Mouse (Mus musculus) CD4-positive naive resting alpha-beta T cell, adult 57 days (primary cell): Measurements from ENCODE around the gene Gm10181. TPM values are rescaled to one million over a fixed set of nuclear protein-coding genes. Genes with fewer than 3 reads are reported as not detected.

Source experiments
- total RNA-seq: library from RNA; stranded (reverse); gene quantifications from one replicate; pipeline ENCODE4 v1.2.4, GENCODE M21; 2023

Gm10181 gene
- not detected for total RNA-seq

GRCm38 (mm10) chr9:25089122-25089521, at the start of gene Gm10181:
TSS of gene Gm10181 (plus strand) at chr9:25089422.

Other genes with a start within 250 kb of the Gm10181 start
- 82.4 TPM for gene Herpud2, start 62.4 kb downstream of the Gm10181 start, total RNA-seq
- 161 TPM for gene Sept7, start 163.0 kb downstream of the Gm10181 start, total RNA-seq